Mouse (Mus musculus) stomach, embryonic 15.5 days (tissue): Measurements from ENCODE around the gene Psma5. TPM values are rescaled to one million over a fixed set of nuclear protein-coding genes. Genes with fewer than 3 reads are reported as not detected.

Source experiments
- polyA plus RNA-seq: library from polyadenylated mRNA; unstranded; fragments of >200 nt; fragmentation: Nextera tagmentation; extraction: Ambion mirVana; gene quantifications from 2 replicates; pipeline ENCODE4 v1.2.1, GENCODE M21; 2015

Gene Psma5
- polyA plus RNA-seq, 1 experiment from 2014 or later, result 254 TPM

Other genes starting within 250 kb of the Psma5 start
- 546 and 570 TPM in 2 replicates for gene Gstm1, start 239.0 kb upstream of the Psma5 start, polyA plus RNA-seq
- 23.0 and 28.8 TPM in 2 replicates for gene Gstm4, start 212.0 kb upstream of the Psma5 start, polyA plus RNA-seq
- gene Ampd2, start 170.3 kb upstream of the Psma5 start, polyA plus RNA-seq, result 49.0 and 56.1 TPM in 2 replicates
- gene Gnat2, start 164.1 kb upstream of the Psma5 start, polyA plus RNA-seq, result 1.8 and 2.5 TPM in 2 replicates
- gene Gnai3, start 110.8 kb upstream of the Psma5 start, polyA plus RNA-seq, result 161 and 169 TPM in 2 replicates
- 0.19 TPM in 2 replicates for gene Gpr61, start 102.0 kb upstream of the Psma5 start, polyA plus RNA-seq
- gene Amigo1, start 70.6 kb upstream of the Psma5 start, polyA plus RNA-seq, result 3.8 and 4.4 TPM in 2 replicates
- 3.7 and 4.2 TPM in 2 replicates for gene Cyb561d1, start 55.7 kb upstream of the Psma5 start, polyA plus RNA-seq
- gene Atxn7l2, start 46.0 kb upstream of the Psma5 start, polyA plus RNA-seq, result 11.6 and 13.3 TPM in 2 replicates
- 0.23 and 0.48 TPM in 2 replicates for gene Sypl2, start 30.3 kb upstream of the Psma5 start, polyA plus RNA-seq
- 12.4 and 14.2 TPM in 2 replicates for gene Sort1, start 27.2 kb downstream of the Psma5 start, polyA plus RNA-seq
- gene Mybphl, start 108.0 kb downstream of the Psma5 start, polyA plus RNA-seq, result not detected in 2 replicates
- 34.9 and 38.9 TPM in 2 replicates for gene Psrc1, start 126.9 kb downstream of the Psma5 start, polyA plus RNA-seq
- 12.2 and 13.6 TPM in 2 replicates for gene Celsr2, start 158.6 kb downstream of the Psma5 start, polyA plus RNA-seq
- gene Sars, start 188.3 kb downstream of the Psma5 start, polyA plus RNA-seq, result 124 and 142 TPM in 2 replicates